Mouse (Mus musculus) lung, embryonic 16.5 days (tissue): ENCODE data around the gene 3110082J24Rik. TPM values are rescaled to one million over a fixed set of nuclear protein-coding genes. Genes with fewer than 3 reads are reported as not detected.
"Not testable (repeated sequence)": the region's sequence is repeated elsewhere in the genome, so short reads cannot be mapped to it uniquely, and the experiment has no call there.

Experiments
- ATAC-seq: fragments of 200-750 bp; cut with Nextera tagmentation; 2 replicates; pipeline ENCODE4 v1.8.0; 2017; ENCODE audit warnings: low read depth, mild to moderate bottlenecking, moderate library complexity
- H3K27ac ChIP-seq: fragments of 300-500 bp; sonication (generic); 2 replicates; pipeline ENCODE4 v1.5.1; 2014; ENCODE audit warnings: mild to moderate bottlenecking, control low read depth, low read length
- H3K27me3 ChIP-seq: fragments of 300-500 bp; sonication (generic); 2 replicates; pipeline ENCODE4 v1.6.1; 2014; ENCODE audit warnings: low read depth, low read length, mixed read lengths; ENCODE audit not compliant: control insufficient read depth, insufficient read depth
- H3K36me3 ChIP-seq: fragments of 300-500 bp; sonication (generic); 2 replicates; pipeline ENCODE4 v1.6.1; 2014; ENCODE audit warnings: low read length; ENCODE audit not compliant: control insufficient read depth, insufficient read depth
- H3K4me1 ChIP-seq: fragments of 300-500 bp; sonication (generic); replicated peaks from 2 replicates; pipeline ENCODE4 v1.6.1; 2014; ENCODE audit warnings: low read length, mixed read lengths; ENCODE audit not compliant: control insufficient read depth, insufficient read depth
- H3K4me2 ChIP-seq: fragments of 300-500 bp; sonication (generic); 2 replicates; pipeline ENCODE4 v1.6.1; 2014; ENCODE audit warnings: low read depth, low read length, control low read depth
- H3K4me3 ChIP-seq: fragments of 300-500 bp; sonication (generic); 2 replicates; pipeline ENCODE4 v1.5.1; 2014; ENCODE audit warnings: mild to moderate bottlenecking, low read length, control low read depth
- H3K9ac ChIP-seq: fragments of 300-500 bp; sonication (generic); 2 replicates; pipeline ENCODE4 v1.6.1; 2014; ENCODE audit warnings: low read length, control low read depth
- H3K9me3 ChIP-seq: fragments of 300-500 bp; sonication (generic); 2 replicates; pipeline ENCODE4 v1.6.1; 2016; ENCODE audit warnings: low read length; ENCODE audit not compliant: control insufficient read depth
- WGBS: fragments of 180-500 bp; shearing (Covaris S2); extraction: QIAGEN DNeasy Blood & Tissue Kit; methylation state at CpG from one replicate; pipeline ENCODE4 v1.1.7; 2014; 5-methylcytosine and 5-hydroxymethylcytosine counted together
- polyA plus RNA-seq: library from polyadenylated mRNA; unstranded; fragments of >200 nt; fragmentation: Nextera tagmentation; extraction: Ambion mirVana; gene quantifications from 2 replicates; pipeline ENCODE4 v1.2.1, GENCODE M21; 2015

The 3110082J24Rik gene
- polyA plus RNA-seq, 1 experiment from 2014 or later = not detected

DNA sequence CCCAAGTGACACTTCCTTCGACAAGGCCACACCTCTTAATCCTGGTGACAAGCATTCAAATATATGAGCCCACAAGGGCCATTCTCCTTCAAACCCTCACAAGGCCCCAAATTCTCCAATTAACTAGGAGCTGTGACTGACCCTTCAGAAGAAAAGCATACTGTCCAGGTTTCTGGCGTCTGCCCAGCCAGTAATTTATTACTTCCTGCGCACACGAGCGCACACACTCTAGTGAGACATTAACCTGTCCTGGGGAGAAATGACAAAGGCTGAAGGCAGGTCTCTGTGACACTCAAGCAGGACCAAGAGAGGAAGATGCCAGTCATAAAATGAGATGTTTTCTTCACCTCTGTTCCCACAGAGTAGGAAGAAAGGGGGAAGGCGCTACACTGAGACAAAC lies 38.2 kb downstream of the 3110082J24Rik start:
- ATAC-seq = no peak
- Histone ChIP-seq H3K27me3 (no peaks in the 10 kb centered on the region), H3K4me3 (no peak overlapping the region), H3K9ac (no peak overlapping the region), H3K4me2 (no peak overlapping the region), H3K4me1 (peaks cover 8% of the 10 kb centered on the region), H3K36me3 (peaks cover 36% of the 10 kb centered on the region), H3K27ac (no peak overlapping the region), H3K9me3 (no peaks in the 10 kb centered on the region)
- WGBS = 57% methylated on average over 6 of the region's 6 CpGs

DNA sequence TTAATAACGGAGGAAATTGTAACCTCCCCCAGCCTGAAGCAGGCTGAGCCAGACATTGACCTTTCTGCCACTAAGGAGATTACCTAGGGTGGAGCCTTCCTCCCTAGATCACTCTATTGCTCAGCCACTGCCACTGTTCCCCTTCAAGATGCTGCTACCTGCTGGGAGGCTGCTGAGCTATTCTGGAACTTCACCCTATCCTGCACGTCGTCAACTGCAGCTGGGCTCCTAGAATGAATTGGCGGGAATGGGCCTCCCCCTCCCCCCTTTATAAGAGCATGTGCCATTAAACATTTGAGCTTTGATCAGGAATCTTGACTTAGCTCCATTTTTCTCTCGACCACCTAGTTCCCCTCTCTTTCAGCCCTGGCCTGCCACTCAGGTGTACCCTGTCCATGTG lies 46.3 kb downstream of the 3110082J24Rik start:
- H3K27ac ChIP-seq, H3K9me3 ChIP-seq, H3K4me3 ChIP-seq, H3K27me3 ChIP-seq, H3K9ac ChIP-seq, H3K4me1 ChIP-seq, ATAC-seq, H3K4me2 ChIP-seq: not testable (repeated sequence)
- WGBS = 80% methylated on average over 5 of the region's 5 CpGs
- peaks cover 31% of the 10 kb centered on the region for H3K36me3 ChIP-seq

DNA sequence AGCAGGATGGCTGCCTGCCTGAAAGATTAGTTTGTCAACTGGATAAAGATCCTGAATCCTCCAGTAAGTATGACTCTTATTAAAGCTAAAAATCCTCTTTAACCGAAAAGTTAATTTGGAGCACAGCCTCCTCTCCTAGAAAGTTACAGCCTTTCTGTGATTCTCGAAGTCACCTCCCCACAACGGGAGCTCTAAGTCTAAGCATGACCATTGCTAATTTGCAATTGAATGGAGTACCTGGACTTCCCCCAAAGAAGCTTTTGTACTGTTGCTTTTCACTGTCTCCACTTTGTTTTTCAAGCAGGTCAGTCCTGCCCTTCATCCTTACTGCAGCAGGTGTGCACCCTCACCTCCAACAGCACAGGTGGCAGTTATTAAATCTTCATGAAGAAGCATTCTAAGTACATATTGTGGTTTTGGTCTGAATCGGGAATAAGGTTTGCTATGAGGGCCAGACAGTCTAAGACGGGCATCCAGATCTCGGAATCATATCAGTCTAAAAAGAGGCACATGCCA lies 47.6 kb downstream of the 3110082J24Rik start:
- WGBS = 93% methylated on average over 6 of the region's 6 CpGs

More for the DNA sequence above, 47.6 kb downstream of the 3110082J24Rik start:
- ATAC-seq = no peak
- Histone ChIP-seq H3K36me3 (peaks cover 24% of the 10 kb centered on the region), H3K4me2 (no peak overlapping the region), H3K4me3 (no peak overlapping the region), H3K4me1 (no peaks in the 10 kb centered on the region), H3K27me3 (no peaks in the 10 kb centered on the region), H3K9me3 (no peaks in the 10 kb centered on the region), H3K9ac (no peak overlapping the region), H3K27ac (no peak overlapping the region)

Other genes with a start within 250 kb of the 3110082J24Rik start
- 0.24 and 0.53 TPM in 2 replicates for gene Il6, start 93.0 kb downstream of the 3110082J24Rik start, polyA plus RNA-seq
- 270 and 275 TPM in 2 replicates for gene Tyms, start 32.5 kb downstream of the 3110082J24Rik start, polyA plus RNA-seq
- gene Garem2, start 925 bp downstream of the 3110082J24Rik start, polyA plus RNA-seq = 0.09 and 0.10 TPM in 2 replicates
- gene Hadha, start 49.1 kb upstream of the 3110082J24Rik start, polyA plus RNA-seq = 142 and 163 TPM in 2 replicates
- gene Hadhb, start 49.2 kb upstream of the 3110082J24Rik start, polyA plus RNA-seq = 128 and 133 TPM in 2 replicates
- 0.11 and 0.25 TPM in 2 replicates for gene Adgrf3, start 99.6 kb upstream of the 3110082J24Rik start, polyA plus RNA-seq
- gene Selenoi, start 126.5 kb upstream of the 3110082J24Rik start, polyA plus RNA-seq = 15.1 and 19.4 TPM in 2 replicates
- gene Drc1, start 175.3 kb upstream of the 3110082J24Rik start, polyA plus RNA-seq = 4.8 and 5.8 TPM in 2 replicates